Mouse (Mus musculus) thymus, postnatal 14 days (tissue): ENCODE measurements around the gene Rbm20.
"Not testable (repeated sequence)": the region's sequence is repeated elsewhere in the genome, so short reads cannot be mapped to it uniquely, and the experiment has no call there.

Source experiments
- DNase-seq: peaks from one replicate; pipeline ENCODE4 v3.0.0; 2021

Rbm20 gene

DNA sequence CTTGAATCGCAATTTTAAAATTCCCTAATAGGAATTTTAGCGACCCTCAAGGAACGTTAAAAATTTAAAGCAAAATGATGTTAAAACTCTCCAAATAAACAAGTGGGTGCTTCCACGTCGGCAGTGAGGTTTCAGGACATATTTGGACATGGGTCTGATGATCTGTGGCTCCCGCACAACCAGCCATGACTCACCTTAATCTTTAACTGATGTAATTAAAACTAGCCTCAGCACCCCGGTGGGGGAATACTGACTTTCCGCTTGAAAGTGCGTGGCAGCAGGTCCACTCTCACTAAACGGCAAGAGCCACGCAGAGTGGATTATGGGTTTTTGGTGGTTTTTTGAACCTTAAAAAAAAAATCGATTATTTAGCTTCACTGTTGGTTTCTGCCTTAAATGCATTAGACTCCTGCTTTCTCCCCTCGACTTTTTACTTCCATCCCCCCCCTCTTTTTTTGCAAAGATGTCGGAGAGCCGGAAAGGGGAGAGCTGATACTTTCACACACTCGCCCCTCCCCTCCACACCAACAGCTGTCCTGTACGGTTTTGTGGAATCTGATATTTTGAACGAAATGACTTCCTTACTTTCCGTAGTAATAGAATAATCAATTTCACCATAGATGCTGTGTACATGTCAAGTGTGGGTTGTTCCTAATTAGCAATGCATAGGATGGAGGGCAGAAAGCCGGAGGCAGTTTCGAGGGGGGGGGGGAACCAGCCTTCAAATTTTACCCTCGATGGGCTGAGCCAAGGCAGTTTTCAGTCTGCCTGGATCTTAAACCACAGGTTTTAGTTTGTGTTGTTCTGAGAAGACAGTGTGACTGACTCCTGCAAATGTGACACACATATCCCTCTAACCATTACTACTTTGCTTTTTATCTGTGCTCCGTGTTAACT lies 117.1 kb downstream of the Rbm20 start:
- DNase-seq: no peak

DNA sequence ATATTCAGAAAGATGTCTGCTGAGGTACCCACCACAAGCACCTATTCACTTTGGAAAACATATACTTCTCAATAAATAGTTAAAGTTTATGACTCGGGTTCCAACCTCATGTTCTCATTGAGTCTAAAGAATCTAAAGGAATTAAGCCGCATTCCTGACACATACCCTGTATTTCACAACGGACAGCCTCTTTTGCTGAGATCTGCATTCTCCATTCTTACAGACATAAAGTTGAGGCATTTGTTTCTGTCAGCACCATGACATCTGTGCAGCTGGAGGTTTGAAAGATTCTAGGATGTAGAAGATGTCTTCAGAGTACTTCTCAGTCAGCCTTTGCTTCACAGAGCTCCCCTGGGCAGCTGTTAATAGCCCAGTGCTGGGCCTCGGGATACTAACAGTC lies 117.9 kb downstream of the Rbm20 start:
- no peak for DNase-seq

DNA sequence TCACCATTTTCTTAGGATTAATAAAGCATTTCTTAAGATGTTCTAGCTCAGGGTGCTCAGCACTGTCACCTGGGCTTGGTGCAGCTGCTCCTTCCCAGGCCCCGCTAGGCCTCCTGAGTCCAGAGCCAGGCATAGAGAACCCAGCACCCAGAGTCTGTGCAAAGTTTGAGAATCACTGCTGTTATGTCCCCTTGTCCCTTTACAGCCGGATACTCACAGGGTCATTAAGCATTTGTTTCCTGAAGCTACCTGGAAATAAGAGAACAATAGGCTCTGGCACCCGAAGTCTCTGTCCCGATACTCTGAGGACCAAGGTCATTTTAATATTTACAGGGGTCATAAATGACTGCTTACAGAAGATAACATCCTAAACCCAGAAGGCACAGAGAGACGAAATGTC lies 118.9 kb downstream of the Rbm20 start:
- no peak for DNase-seq

DNA sequence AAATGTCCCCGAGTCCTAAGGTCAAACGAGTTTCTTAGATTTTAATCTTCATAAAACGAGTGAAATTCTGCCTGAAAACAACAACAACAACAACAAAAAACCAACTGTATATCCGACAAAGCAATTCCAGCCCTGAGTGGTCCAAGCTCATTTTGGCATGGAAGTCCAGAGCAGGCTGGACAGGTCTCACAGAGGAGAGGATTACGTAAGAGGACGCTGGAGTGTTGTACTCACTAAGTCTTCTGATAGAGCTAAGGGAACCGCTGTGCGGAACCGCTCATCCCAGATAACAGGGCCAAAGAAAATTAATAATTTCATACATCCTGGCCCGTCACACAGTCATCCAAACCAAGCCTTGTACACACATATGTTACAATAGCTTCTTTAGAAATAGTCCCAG lies 120.7 kb downstream of the Rbm20 start:
- DNase-seq: no peak

DNA sequence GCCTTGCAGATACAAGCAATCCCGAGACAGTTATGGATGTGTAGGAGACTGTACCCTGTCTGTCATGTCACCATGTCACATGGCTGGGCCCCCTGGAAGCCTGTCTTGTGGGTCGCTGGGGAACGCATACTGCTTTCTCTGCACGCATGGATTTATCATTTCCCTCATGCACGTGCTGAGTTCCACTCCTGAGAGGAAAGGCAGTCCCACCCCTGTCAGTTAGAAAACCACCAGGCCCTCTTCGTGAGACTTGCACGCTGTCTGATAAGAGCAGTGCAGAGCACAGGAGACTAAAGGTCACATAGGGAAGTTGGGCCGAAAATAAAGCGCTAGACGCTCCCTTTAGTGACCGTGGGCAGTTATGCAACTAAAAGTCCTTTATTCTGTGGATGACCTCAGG lies 122.8 kb downstream of the Rbm20 start:
- no peak for DNase-seq

DNA sequence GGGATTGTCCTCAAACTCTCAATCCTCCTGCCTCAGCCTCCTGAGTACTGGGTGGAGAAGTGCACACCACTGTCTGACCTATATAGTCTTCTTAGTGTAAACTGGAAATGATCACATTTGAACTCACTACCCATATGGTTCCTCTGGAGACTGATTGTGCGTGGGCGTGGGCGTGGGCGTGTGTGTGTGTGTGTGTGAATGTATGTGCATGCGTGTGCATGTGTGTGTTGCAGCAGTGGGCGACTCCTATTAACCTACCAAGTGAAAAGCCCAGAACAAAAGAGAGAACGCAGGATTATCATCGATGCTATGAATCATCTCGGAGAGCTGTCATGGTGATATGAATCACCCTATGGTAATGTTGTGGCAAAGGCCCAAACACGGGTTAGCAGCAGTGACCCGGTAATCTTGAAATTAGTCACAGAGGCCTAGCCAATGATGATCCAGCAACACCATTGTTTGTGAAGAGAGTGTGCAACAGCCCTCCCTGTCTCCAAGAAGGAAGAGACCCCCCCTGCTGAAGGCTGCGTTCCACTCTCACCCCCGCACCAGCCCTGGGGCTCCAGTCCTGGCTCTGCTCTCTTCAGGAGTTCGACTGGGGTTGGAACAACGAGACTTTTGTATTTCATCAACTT lies 123.4 kb downstream of the Rbm20 start:
- no peak for DNase-seq

DNA sequence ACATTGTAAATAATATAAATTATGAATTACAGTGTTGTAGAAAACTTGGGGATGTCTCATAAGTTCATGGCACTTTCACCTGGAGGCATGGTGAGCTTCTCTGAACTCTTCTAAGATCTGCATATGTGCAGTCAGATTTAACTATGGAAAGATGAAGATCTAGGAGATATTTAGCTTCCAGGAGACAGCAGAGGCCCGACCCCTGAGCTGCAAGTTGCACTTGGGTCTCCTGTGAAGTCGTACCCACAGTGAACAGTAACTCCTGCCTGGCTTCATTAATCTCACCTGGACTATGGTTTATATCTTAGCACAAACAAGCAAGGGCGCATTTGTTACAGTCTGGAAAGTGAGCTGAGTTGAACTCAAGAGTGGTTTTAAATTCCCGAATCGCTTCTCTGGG lies 124.3 kb downstream of the Rbm20 start:
- DNase-seq: no peak

DNA sequence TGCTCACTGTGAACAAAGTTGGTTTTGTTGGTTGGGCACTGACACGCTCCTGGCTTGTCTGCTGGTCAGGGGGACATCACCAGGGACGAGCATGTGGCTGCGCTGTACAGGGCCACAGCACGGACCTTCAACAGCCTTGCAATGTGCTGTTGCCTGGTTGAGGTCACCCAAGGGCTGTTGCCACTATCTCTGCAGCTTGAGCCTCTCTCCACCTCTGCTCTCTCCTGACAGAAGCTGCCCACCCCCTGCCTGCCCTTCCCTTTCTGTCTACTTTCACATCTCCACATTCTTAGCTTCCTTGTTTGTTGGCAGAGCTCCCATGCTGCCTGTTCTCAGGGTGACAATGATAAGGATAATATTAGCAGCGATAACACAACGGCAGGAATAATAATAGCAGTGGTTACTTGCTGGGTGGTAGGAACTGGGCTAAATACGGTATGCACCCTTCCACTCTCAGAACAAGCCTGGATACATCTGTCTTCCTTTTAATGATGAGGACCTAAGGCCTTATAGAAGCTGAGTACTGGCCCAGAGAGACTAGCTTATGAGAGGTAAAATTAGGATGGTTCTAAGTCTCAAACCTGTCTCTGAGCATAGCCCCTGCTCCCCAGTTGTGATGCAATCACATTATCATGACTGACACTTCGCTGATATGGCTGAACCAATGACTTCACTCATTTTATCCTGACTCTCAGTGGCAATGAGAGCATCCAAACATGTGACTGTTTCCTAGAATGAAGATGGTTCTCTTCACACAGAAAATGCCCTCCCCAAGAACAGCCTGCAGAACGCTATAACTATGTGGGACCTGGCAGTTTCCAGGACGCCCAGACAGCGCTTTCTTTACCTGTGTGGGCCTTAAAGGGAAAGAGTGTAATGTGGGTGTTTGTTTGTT lies 124.9 kb downstream of the Rbm20 start:
- DNase-seq: no peak

DNA sequence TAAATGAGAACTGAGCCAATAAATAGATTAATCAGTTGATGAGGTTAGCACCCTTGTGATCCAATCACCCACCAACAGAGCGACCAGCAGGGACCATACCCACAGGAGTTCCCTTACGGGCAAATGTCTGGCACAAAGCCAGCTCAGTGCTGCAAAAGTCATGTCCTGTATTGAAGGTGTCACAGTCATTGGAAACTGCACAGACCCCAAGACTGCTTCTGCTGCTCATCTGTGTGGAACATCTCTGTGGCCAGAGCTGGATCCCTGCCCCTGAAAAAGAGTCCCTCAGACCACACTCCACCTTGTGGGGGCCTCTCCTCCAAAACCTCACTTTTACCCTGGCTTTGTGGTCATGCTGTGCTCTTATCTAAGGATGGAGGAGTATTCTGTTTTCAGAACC lies 126.8 kb downstream of the Rbm20 start:
- no peak for DNase-seq

DNA sequence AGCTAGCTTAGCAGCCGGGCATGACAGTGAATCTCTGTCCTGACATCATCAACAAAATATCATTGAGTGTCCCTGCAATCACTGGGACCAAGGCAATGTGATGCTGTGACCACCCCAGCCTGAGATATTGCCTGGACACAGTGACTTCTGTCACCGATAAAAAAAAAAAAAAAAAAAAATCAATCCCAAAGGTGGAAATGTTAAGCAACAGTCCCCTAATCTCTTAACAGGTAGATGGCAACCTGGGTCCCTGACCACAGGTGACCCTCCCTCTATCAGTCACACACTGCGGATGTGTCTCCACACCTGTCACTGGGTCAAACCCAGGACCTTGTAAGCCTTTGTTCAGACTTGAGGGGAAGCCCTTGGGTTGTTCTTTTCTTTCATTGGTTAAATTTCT lies 128.0 kb downstream of the Rbm20 start:
- no peak for DNase-seq

DNA sequence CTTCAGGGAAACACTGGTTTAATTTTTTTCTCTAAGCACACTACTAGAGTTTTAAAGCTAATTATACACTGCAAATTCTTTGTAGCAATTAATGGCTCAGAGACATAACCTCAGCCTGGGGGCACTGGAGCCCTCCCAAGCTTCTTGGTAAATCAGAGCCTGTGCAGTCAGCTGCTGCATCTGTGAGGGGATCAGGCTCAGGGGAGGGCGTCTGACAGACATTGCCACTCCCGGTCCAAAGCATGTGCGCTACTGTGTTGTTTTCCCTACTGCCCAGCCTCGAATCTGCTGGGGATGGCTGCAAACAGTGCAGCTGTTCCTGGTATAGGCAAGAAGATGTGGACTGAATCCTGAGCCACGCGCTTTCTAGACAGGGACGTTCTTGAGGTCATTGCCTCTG lies 129.0 kb downstream of the Rbm20 start:
- DNase-seq: no peak

DNA sequence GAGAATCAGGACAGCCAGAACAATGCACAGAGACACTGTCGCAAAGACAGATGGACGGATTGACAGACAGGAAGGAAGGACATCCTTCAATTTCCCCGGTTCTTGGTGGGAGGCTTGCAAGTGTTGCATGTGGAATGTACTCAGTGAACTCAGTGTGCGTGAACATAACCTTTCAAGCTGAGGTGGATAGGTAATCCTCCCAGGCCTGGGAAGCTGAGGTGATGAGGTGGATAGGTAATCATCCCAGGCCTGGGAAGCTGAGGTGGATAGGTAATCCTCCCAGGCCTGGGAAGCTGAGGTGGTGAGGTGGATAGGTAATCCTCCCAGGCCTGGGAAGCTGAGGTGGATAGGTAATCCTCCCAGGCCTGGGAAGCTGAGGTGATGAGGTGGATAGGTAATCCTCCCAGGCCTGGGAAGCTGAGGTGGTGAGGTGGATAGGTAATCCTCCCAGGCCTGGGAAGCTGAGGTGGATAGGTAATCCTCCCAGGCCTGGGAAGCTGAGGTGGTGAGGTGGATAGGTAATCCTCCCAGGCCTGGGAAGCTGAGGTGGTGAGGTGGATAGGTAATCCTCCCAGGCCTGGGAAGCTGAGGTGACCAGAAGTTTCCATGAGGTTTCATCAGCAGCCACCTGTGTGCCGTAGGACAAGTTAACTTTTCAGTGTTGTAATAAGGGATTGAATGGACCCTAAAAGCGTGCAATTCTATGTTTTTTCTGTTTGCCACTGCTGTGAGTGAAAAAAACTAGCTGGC lies 129.6 kb downstream of the Rbm20 start:
- not testable (repeated sequence) for DNase-seq

DNA sequence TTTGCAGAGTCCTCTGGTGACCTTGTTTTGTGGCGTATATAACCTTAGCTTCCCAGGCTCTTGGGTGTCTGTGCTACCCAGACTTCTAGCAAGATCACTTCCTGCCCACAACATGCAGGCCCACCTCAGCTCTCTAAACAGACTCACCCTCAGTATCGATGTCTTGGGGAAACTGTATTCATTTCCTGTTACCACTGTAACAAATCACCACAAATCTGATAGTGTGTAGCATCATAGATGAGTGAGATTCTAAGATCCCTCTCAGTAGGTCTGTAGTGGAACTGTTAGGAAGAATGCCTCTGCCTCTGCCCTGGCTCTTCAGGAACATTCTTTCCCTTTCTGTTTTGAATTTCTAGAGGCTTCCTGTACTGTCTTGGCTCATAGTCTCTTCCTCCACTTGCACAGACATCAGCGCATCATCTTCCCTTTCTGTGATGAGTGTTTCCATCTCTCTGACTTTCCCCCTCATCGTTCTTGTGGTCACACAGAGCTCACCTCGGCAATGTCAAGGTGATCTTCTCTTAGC lies 130.2 kb downstream of the Rbm20 start:
- peak; percentile 55 for DNase-seq

DNA sequence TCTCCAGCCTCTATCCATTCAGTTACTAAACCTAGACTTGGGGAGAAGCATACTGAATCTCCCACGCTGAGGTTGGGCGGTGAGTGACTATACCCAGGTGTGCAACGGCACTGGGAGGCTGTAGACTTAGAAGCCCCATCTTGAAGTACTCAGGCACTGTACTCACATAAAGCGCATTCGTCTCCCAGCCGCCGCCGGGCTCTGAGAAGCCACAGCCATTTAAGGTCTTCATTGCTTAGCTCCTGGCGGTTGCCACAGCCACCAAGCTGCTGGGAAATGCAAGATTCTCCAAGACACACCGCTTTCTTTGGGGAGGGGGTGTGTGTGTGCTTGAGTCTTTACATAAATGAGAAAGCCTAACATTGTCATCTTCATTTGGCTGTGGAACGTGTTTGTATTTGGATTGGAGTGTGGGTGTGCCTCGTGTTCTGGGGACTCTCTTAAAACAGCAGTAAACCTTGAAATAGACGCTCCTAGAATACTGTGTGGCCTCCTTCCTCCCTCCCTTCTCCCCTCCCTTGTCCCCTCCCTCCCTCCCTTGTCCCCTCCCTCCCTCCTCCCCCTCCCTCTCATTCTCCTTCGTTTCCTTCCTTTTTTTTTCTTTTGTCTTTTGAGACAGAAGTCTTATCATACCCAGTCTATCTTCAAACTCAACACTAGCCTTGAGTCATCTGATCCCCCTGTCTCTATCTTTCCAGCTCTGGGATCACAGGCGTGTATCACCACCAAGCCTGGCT lies 131.1 kb downstream of the Rbm20 start:
- peak; percentile 43 for DNase-seq

DNA sequence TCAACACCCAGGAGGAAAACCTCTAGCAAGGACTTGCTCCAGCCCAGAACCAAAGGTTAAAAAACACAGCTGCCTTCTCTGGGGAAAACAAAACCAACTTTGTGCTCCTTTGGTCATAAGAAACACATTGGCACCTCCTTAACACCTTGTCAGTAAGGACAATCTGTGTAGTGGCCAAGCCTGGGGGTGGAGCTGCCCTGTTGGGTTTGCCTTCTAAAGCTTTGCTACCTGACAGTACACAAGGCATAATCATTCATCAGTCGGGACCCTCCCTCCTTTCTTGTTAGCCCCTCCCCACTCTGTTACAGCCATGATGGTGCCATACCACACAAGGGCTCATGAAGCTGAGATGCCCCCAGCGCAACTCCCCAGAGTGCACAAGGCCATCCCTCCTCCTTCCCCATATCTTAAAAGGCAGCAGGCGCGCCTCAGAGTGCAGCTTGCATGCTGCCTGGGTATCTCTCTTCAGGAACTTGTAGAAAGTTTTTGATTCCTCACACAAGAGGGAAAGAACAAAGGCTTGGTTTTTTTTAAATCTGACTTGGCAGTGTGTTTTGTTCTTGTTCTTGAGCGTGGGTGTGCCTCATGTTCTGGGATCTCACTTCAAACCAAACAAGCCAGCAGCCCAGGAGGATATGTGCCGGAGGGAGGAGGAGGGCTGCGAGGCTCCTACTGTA lies 132.2 kb downstream of the Rbm20 start:
- DNase-seq: peak; percentile 34

DNA sequence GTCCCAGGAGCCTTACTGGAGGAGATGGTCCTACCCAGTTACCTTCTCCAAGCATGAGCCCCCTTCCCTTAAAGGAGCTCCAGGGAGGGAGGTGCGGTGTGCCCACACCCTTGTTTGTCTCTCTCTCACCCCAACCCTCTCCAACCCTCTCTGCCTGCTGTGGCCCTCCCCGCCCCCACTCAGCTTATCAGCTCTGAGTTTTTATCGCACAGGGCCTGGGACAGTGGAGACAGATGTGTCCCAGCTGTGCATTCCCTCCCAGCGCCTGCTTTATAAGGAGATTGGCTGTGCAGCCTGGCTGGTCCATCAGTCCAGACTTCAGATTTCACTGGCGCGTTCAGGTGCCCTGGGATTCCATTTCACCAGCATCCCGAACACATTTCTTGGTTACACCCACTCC lies 132.9 kb downstream of the Rbm20 start:
- DNase-seq: peak; percentile 29

DNA sequence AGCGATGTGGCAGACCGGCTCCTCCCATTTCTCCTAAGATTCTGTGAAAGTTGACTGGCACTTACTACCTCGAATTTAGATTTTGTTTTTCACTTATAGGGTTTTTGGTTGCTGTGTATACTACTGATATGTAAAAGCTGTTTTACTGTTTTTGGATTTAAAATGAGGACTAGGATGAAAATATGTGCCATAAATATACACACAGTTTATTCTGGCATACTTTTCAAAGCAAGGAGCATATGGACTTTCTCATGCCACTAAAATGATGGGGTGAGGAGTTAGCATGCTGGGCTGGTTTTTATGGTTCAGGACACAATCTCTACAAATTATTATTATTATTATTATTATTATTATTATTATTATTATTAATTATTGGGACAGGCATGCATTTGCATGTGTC lies 133.5 kb downstream of the Rbm20 start:
- DNase-seq: no peak

DNA sequence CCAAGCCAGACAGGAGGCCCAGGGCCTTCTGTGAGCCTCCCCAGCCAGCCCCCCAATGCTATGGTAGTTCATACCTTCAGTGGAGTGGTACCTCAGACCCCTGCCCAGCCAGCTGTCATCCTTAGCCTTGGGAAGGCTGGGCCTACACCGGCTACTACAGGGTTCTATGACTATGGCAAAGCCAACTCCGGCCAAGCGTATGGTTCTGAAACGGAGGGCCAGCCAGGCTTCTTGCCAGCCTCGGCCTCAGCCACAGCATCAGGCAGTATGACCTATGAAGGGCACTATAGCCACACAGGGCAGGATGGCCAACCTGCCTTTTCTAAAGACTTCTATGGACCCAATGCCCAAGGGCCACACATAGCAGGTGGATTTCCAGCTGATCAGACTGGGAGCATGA lies 136.5 kb downstream of the Rbm20 start:
- no peak for DNase-seq

DNA sequence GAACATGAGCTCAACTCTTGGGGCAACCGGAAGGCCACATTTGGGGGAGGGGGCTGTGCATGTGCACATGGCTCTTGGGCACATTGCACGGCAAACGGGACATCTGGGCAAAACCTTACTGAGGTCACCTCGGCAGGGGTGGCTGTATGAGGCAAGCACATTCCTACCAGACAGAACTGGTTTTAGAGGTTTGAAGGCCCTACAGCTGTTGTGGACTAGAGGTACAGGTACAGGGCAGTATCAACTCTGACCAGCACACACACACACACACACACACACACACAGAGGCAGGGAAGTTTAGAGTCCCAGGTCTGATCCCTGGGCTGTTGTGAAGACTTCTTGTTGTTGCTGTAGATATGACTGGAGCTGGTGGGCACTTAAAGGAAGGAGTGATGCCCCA lies 138.6 kb downstream of the Rbm20 start:
- no peak for DNase-seq

DNA sequence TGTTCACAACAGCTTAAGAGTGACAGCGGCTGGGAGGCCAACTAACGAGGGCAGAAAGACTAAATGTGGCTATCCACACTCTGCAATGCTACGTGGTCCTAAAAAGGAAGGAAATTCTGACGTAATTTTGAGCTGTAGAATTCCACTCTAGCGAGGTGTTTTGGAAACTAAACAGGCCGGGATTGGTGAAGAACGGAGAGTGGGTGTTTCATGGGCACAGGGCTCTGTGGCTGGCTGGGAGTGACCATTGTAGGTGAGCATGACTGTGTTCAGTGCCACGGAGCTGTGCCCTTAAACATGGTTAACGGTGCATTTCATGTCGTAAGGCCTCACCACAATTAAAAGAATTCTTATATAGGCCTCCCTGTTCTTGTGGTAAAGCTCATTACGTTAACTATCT lies 139.1 kb downstream of the Rbm20 start:
- DNase-seq: no peak

DNA sequence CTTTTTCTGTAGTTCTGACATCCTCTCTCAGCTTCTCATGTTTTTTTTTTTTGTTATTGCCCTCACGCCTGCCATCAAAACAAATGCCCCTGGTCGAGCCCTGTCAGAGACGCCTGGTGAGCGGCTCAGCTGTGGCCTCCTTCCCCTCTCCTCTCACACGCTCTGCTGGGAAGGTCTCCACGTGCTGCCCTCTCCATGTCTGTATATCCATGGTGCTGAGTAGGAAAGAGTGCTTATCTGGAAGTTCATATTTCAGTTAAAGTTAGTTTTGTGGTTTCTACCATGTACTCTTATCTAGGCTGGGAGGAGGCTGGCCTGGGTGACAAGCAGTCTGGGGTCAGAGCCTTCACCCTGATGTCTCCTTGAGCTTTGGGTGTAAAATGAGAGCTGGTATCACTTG lies 142.2 kb downstream of the Rbm20 start:
- DNase-seq: no peak
